Mouse (Mus musculus) urinary bladder, adult 18-20 months (tissue): ENCODE measurements around the gene Tanc1.

Source experiments
- DNase-seq, 2 experiments: peaks; one replicate each; pipeline ENCODE4 v3.0.0; 2022; ENCODE audit warnings: low spot score in 2 of 2, mixed read lengths in 2 of 2

Tanc1 gene

GRCm38 (mm10) chr2:59881831-59882741 lies 270.2 kb downstream of the Tanc1 start, which contains the start of gene Wdsub1:
Wdsub1 (minus strand) TSS chr2:59882591.
- peak; percentile 83 to 87 for DNase-seq

- no peak for DNase-seq
These were observed 271.0 kb downstream of the Tanc1 start for GRCm38 (mm10) chr2:59882742-59883281.

DNA sequence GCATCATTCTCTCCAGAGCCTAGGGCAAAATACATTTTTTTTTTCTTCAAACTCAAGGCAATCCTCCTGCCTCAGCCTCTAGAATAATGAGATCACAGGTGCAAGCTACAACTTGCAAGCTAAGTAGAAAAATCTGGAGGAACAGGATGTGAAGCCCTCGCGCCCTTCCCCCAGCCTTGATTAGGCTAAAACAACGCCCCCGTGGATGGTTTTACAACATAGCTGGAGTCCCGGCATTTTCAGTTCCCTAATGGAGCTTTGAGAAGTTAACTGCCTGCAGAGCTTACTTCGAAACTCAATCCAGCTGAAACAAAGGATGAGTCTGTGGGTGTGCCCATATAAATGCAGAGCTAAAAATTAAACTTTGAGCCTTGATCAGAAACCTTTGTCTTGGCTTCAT lies 277.9 kb downstream of the Tanc1 start:
- no peak for DNase-seq
